Mouse (Mus musculus): ENCODE data around the gene Nudc.

- no peak for TF ChIP-seq EP300 (IDR thresholded peaks at IDR 0.05; ENCODE audit: low read depth)
- TF ChIP-seq CTCF (IDR thresholded peaks at IDR 0.05; ENCODE audit: low read depth) = no peak
Observed at GRCm38 (mm10) chr4:133583690-133584058, 37.9 kb upstream of the Nudc start.

All from heart, postnatal 0 days (tissue).